Mouse (Mus musculus) C2C12 (cell line): ENCODE measurements around the gene Gm13030. TPM values are rescaled to one million over a fixed set of nuclear protein-coding genes. Genes with fewer than 3 reads are reported as not detected.
"Not testable (repeated sequence)": the region's sequence is repeated elsewhere in the genome, so short reads cannot be mapped to it uniquely, and the experiment has no call there.

Source experiments
- H3K27me3 ChIP-seq: one replicate; pipeline ENCODE4 v1.6.1; 2011; ENCODE audit not compliant: control insufficient read depth, insufficient read depth, insufficient read length
- H3K36me3 ChIP-seq: one replicate; pipeline ENCODE4 v1.6.1; 2011; ENCODE audit not compliant: control insufficient read depth, insufficient read depth
- H3K4me3 ChIP-seq: one replicate; pipeline ENCODE4 v1.5.1; 2011; ENCODE audit warnings: mild to moderate bottlenecking, control low read depth; ENCODE audit not compliant: poor library complexity, insufficient read depth, severe bottlenecking
- H3K79me2 ChIP-seq: one replicate; pipeline ENCODE4 v1.6.1; 2011; ENCODE audit not compliant: control insufficient read depth, insufficient read depth
- H3K79me3 ChIP-seq: one replicate; pipeline ENCODE4 v1.6.1; 2011; ENCODE audit warnings: low read depth, control low read depth
- H3ac ChIP-seq: one replicate; pipeline ENCODE3; 2011; ENCODE audit warnings: low read depth; ENCODE audit not compliant: control insufficient read depth, insufficient read length
- CEBPB ChIP-seq: IDR thresholded peaks from one replicate; pipeline ENCODE4 v1.6.1; 2011; ENCODE audit warnings: low read depth, mild to moderate bottlenecking, control low read depth, moderate library complexity
- CTCF ChIP-seq: IDR thresholded peaks from one replicate; pipeline ENCODE4 v1.5.1; 2011; ENCODE audit not compliant: control insufficient read depth, insufficient read depth, insufficient read length
- FOSL1 ChIP-seq: IDR thresholded peaks from one replicate; pipeline ENCODE4 v1.8.0; 2011; ENCODE audit warnings: mild to moderate bottlenecking, low read length; ENCODE audit not compliant: poor library complexity, insufficient read depth, severe bottlenecking
- MAX ChIP-seq: IDR thresholded peaks from one replicate; pipeline ENCODE4 v1.6.1; 2011; ENCODE audit warnings: mild to moderate bottlenecking, control low read depth
- MYOD1 ChIP-seq: IDR thresholded peaks from one replicate; pipeline ENCODE4 v1.6.1; 2011; ENCODE audit warnings: low read depth; ENCODE audit not compliant: control insufficient read depth, insufficient read length
- MYOG ChIP-seq: IDR thresholded peaks from one replicate; pipeline ENCODE4 v1.6.1; 2011; ENCODE audit not compliant: control insufficient read depth, insufficient read length; ENCODE audit errors: extremely low read depth
- USF1 ChIP-seq: IDR thresholded peaks from one replicate; pipeline ENCODE4 v1.6.1; 2011; ENCODE audit warnings: low read depth, mild to moderate bottlenecking, control low read depth, moderate library complexity
- polyA plus RNA-seq: library from polyadenylated mRNA; unstranded; fragments of >200 nt; fragmentation: generic; extraction: Trizol; gene quantifications from one replicate; pipeline ENCODE4 v1.2.1, GENCODE M21; 2012; ENCODE audit warnings: missing spikeins

Gene Gm13030
- polyA plus RNA-seq, 1 experiment = not detected

DNA sequence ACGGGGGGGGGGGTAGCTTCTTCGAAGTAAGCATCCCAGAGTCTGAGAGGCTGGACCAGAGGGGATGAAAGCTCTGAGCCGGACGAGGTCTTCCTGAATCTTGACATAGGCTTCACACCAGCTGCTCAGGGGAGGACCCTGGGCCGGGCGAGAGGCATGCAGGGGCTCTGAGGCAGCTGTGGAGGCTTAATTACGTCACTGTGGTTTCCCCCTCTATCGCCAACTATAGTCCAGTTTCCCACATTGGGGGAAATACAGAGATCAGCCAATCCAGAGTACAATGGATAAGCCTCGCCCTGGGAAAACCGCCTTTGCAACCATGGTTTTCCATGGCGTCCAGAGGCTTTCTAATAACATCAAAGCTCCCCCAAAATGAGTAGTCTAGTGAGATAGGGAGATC, 46.6 kb downstream of the Gm13030 start:
- H3K79me2 ChIP-seq = no peaks in the 10 kb centered on the region
- H3K27me3 ChIP-seq = peaks cover 15% of the 10 kb centered on the region
- H3ac ChIP-seq = no peak overlapping the region
- H3K4me3 ChIP-seq = no peak overlapping the region
- H3K36me3 ChIP-seq = no peaks in the 10 kb centered on the region
- no peaks in the 10 kb centered on the region for H3K79me3 ChIP-seq
- no peak for TF ChIP-seq CEBPB
- no peak for TF ChIP-seq MAX
- no peak for TF ChIP-seq MYOD1
- no peak for TF ChIP-seq USF1
- no peak for TF ChIP-seq CTCF

GRCm38 (mm10) chr4:138825751-138826567, 47.8 kb downstream of the Gm13030 start:
- H3K4me3 ChIP-seq = no peak overlapping the region
- H3K79me3 ChIP-seq = no peaks in the 10 kb centered on the region
- H3K27me3 ChIP-seq = peaks cover 4% of the 10 kb centered on the region
- TF ChIP-seq MYOG = no peak
- no peak for TF ChIP-seq CEBPB
- no peak for TF ChIP-seq MAX
- TF ChIP-seq MYOD1 = no peak
- TF ChIP-seq CTCF = no peak
- no peak for TF ChIP-seq FOSL1
- no peak for TF ChIP-seq USF1
- no peaks in the 10 kb centered on the region for H3K79me2 ChIP-seq
- H3K36me3 ChIP-seq = no peaks in the 10 kb centered on the region
- H3ac ChIP-seq = no peak overlapping the region

DNA sequence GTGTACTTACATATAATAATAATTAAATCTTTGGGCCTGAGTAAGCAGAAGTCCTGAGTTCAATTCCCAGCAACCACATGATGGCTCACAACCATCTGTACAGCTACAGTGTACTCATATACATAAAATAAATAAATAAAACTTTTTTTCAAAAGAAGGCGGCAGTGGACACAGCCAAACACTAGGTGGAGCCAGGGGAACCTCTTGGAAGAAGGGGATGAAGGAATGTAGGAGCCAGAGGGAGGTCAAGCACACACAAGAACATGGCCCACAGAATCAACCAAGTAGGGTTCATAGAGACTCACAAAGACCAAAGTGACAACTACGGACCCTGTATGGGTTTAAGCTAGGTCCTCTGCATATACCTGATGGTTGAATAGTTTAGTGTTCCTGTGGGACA, 49.1 kb downstream of the Gm13030 start:
- TF ChIP-seq FOSL1 (no peak), CEBPB (no peak), MYOD1 (no peak), MYOG (no peak), USF1 (no peak), CTCF (no peak), MAX (no peak)
- Histone ChIP-seq H3K27me3 (no peaks in the 10 kb centered on the region), H3ac (no peak overlapping the region), H3K36me3 (no peaks in the 10 kb centered on the region), H3K4me3 (no peak overlapping the region), H3K79me2 (no peaks in the 10 kb centered on the region), H3K79me3 (no peaks in the 10 kb centered on the region)

DNA sequence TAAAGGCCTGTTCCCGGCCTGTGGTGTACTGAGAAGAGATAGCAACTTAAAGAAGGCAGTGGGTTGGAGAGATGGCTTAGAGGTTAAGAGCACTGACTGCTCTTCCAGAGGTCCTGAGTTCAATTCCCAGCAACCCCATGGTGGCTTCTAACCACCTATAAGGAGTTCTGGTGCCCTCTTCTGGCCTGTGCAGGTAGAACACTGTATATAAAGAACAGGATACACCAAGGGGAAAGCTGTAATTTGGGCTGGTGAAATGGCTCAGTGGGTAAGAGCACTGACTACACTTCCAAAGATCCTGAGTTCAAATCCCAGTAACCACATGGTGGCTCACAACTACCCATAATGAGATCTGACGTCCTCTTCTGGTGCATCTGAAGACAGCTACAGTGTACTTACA, 49.6 kb downstream of the Gm13030 start:
- H3K79me3 ChIP-seq, H3K4me3 ChIP-seq, H3K27me3 ChIP-seq, H3ac ChIP-seq, H3K36me3 ChIP-seq, H3K79me2 ChIP-seq: not testable (repeated sequence)

DNA sequence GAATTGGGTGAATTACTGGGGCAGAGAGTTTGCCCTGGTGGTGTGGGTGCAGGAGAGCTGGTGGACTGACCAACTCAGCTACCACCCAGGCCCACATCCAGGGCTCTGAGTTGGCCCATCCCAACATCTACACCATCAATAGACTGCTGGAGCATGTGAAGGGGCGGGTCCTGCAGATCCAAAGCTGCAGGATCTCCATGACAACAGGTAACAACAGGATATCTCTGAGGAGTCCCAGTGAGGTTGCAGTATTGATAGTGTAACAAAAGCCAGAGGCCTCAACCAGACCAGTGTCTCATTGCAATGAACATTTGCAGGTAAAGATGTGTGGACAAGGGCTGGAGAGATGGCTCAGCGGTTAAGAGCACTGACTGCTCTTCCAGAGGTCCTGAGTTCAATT, 52.7 kb downstream of the Gm13030 start:
- Histone ChIP-seq H3K27me3 (peaks cover 8% of the 10 kb centered on the region), H3ac (no peak overlapping the region)
- TF ChIP-seq CTCF (no peak), MAX (no peak), CEBPB (no peak), USF1 (no peak), MYOD1 (no peak)

More for the DNA sequence above, 52.7 kb downstream of the Gm13030 start:
- Histone ChIP-seq H3K79me3 (no peaks in the 10 kb centered on the region), H3K4me3 (no peak overlapping the region), H3K36me3 (no peaks in the 10 kb centered on the region), H3K79me2 (no peaks in the 10 kb centered on the region)

Other genes with a start within 250 kb of the Gm13030 start
- gene Vwa5b1, start 238.1 kb downstream of the Gm13030 start, polyA plus RNA-seq = not detected
- not detected for gene Pla2g2c, start 149.2 kb downstream of the Gm13030 start, polyA plus RNA-seq
- not detected for gene Ubxn10, start 136.8 kb downstream of the Gm13030 start, polyA plus RNA-seq
- not detected for gene Pla2g2f, start 116.3 kb downstream of the Gm13030 start, polyA plus RNA-seq
- gene Pla2g2d, start 98.2 kb downstream of the Gm13030 start, polyA plus RNA-seq = not detected
- gene Pla2g5, start 10.5 kb downstream of the Gm13030 start, polyA plus RNA-seq = 0.06 TPM
- gene Pla2g2e, start 4.0 kb upstream of the Gm13030 start, polyA plus RNA-seq = 2.5 TPM
- 9.2 TPM for gene Otud3, start 40.0 kb upstream of the Gm13030 start, polyA plus RNA-seq
- gene Rnf186, start 93.1 kb upstream of the Gm13030 start, polyA plus RNA-seq = not detected
- 1.8 TPM for gene Tmco4, start 98.9 kb upstream of the Gm13030 start, polyA plus RNA-seq
- 0.02 TPM for gene Htr6, start 201.6 kb upstream of the Gm13030 start, polyA plus RNA-seq
- 61.3 TPM for gene Nbl1, start 219.0 kb upstream of the Gm13030 start, polyA plus RNA-seq